Mouse (Mus musculus) forebrain, postnatal 0 days (tissue): ENCODE data around the gene Ecm1. TPM values are rescaled to one million over a fixed set of nuclear protein-coding genes. Genes with fewer than 3 reads are reported as not detected.

ENCODE experiments used
- ATAC-seq: fragments of 200-750 bp; cut with Nextera tagmentation; 2 replicates; pipeline ENCODE4 v1.8.0; 2017; ENCODE audit warnings: mild to moderate bottlenecking, moderate library complexity
- DNase-seq: peaks from one replicate; pipeline ENCODE4 v3.0.0-alpha.2; 2015
- H3K27ac ChIP-seq: fragments of 300-500 bp; sonication (generic); 2 replicates; pipeline ENCODE4 v1.5.1; 2014; ENCODE audit warnings: low read depth, mild to moderate bottlenecking, antibody characterized with exemption, low read length, moderate library complexity, mixed read lengths
- H3K27me3 ChIP-seq: fragments of 300-500 bp; sonication (generic); 2 replicates; pipeline ENCODE4 v1.6.1; 2014; ENCODE audit warnings: mild to moderate bottlenecking, low read length, mixed read lengths; ENCODE audit not compliant: insufficient read depth
- H3K36me3 ChIP-seq: fragments of 300-500 bp; sonication (generic); 2 replicates; pipeline ENCODE4 v1.6.1; 2014; ENCODE audit warnings: mild to moderate bottlenecking, moderate library complexity; ENCODE audit not compliant: insufficient read depth
- H3K4me1 ChIP-seq: fragments of 300-500 bp; sonication (generic); 2 replicates; pipeline ENCODE4 v1.6.1; 2014; ENCODE audit warnings: antibody characterized with exemption; ENCODE audit not compliant: insufficient read depth
- H3K4me2 ChIP-seq: fragments of 300-500 bp; sonication (generic); 2 replicates; pipeline ENCODE4 v1.6.1; 2014; ENCODE audit warnings: low read depth, mild to moderate bottlenecking, moderate library complexity
- H3K4me3 ChIP-seq: fragments of 300-500 bp; sonication (generic); 2 replicates; pipeline ENCODE4 v1.5.1; 2014; ENCODE audit warnings: low read depth, low read length, mixed read lengths
- H3K9ac ChIP-seq: fragments of 300-500 bp; sonication (generic); 2 replicates; pipeline ENCODE4 v1.6.1; 2014; ENCODE audit warnings: mild to moderate bottlenecking
- H3K9me3 ChIP-seq: fragments of 300-500 bp; sonication (generic); 2 replicates; pipeline ENCODE4 v1.6.1; 2016; ENCODE audit warnings: low read length
- CTCF ChIP-seq: sonication (generic); IDR thresholded peaks from 2 replicates; pipeline ENCODE4 v1.5.1; 2016; ENCODE audit warnings: antibody characterized with exemption, control low read depth, low read depth
- WGBS: fragments of 180-500 bp; shearing (Covaris S2); extraction: QIAGEN DNeasy Blood & Tissue Kit; methylation state at CpG from one replicate; pipeline ENCODE4 v1.1.7; 2014; 5-methylcytosine and 5-hydroxymethylcytosine counted together
- polyA plus RNA-seq: library from polyadenylated mRNA; unstranded; fragments of >200 nt; fragmentation: Nextera tagmentation; extraction: Ambion mirVana; gene quantifications from 2 replicates; pipeline ENCODE4 v1.2.1, GENCODE M21; 2015
- total RNA-seq: library from RNA; depleted of rRNA; stranded (reverse); fragments of >200 nt; gene quantifications from 2 replicates; pipeline ENCODE4 v1.2.3, GENCODE M21; 2014

Gene Ecm1
- total and polyA plus RNA-seq, 2 experiments from 2014 or later = 3.3 to 8.7 TPM

DNA sequence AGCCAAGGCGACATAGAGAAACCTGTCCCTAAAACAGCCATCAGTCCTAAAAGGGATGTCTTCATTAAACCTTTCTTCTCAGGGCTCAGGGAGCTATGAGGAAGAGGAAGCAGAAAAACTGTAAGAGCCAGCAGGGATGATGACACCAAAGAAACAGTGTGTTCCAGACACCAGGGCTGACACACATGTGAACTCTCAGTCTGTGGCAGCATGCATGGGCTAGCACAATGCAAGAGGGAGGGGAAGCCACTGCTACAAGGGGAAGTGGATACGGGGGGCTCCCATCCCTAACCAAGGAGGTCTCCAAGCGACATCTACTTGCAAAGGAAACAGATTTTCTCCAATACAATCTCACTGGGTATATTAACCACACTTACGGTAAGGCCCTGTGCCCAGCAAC, 33.1 kb downstream of the Ecm1 start:
- H3K4me2 ChIP-seq = no peak overlapping the region
- H3K27ac ChIP-seq = no peak overlapping the region
- no peak for DNase-seq
- H3K9ac ChIP-seq = no peak overlapping the region
- TF ChIP-seq CTCF = no peak
- no peaks in the 10 kb centered on the region for H3K4me1 ChIP-seq
- no peak overlapping the region for H3K4me3 ChIP-seq
- no peaks in the 10 kb centered on the region for H3K36me3 ChIP-seq
- WGBS = 89% methylated on average over 4 of the region's 4 CpGs
- no peaks in the 10 kb centered on the region for H3K9me3 ChIP-seq
- H3K27me3 ChIP-seq = no peaks in the 10 kb centered on the region
- ATAC-seq = no peak

DNA sequence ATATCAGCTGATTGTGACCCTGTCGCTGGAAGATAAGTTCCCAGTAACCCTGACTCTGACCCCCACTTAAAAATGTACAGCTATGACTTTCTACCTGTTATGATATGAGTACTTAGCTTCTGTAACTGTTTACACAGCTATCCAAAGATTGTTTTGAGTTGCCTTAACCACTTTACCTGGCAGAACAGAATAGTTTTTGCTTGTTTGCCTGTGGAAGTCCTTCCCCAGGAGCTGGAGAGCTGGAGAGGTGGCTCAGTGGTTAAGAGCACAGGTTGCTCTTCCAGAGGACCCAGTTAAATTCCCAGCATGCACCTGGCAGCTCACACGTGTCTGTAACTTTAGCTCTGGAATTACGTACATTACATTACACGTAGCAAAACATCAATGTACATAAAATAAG, 34.8 kb downstream of the Ecm1 start:
- no peak for TF ChIP-seq CTCF
- no peak overlapping the region for H3K4me3 ChIP-seq
- DNase-seq (no peak), ATAC-seq (no peak)
- H3K4me1 ChIP-seq = no peaks in the 10 kb centered on the region
- WGBS = 87% methylated on average over 4 of the region's 4 CpGs
- H3K27me3 ChIP-seq = no peaks in the 10 kb centered on the region
- H3K36me3 ChIP-seq = no peaks in the 10 kb centered on the region
- H3K4me2 ChIP-seq = no peak overlapping the region
- H3K9me3 ChIP-seq = no peaks in the 10 kb centered on the region
- no peak overlapping the region for H3K27ac ChIP-seq
- H3K9ac ChIP-seq = no peak overlapping the region

DNA sequence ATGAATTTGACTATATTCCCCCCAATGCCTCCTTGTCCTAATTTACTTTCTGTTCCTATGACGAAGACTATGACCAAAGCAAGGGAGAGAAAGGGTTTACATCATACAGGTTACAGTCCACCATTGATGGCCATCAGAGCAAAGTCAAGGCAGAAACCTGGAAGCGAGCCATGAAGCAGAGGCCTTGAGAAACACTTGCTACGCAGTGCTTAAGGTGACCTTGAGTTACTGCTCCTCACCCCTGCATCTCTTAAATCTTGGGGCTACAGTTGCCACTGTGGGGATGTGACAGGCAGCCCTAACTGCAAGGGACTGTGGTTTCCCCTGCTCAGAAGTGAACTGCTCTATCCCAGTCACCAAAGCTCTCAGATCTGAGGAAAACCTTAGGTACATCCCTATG, 36.1 kb downstream of the Ecm1 start:
- Histone ChIP-seq H3K9me3 (no peaks in the 10 kb centered on the region), H3K36me3 (no peaks in the 10 kb centered on the region), H3K9ac (no peak overlapping the region), H3K27me3 (no peaks in the 10 kb centered on the region), H3K4me2 (no peak overlapping the region), H3K27ac (no peak overlapping the region), H3K4me1 (no peaks in the 10 kb centered on the region), H3K4me3 (no peak overlapping the region)
- no peak for ATAC-seq
- 96% methylated on average over 3 of the region's 3 CpGs for WGBS
- no peak for TF ChIP-seq CTCF
- no peak for DNase-seq

DNA sequence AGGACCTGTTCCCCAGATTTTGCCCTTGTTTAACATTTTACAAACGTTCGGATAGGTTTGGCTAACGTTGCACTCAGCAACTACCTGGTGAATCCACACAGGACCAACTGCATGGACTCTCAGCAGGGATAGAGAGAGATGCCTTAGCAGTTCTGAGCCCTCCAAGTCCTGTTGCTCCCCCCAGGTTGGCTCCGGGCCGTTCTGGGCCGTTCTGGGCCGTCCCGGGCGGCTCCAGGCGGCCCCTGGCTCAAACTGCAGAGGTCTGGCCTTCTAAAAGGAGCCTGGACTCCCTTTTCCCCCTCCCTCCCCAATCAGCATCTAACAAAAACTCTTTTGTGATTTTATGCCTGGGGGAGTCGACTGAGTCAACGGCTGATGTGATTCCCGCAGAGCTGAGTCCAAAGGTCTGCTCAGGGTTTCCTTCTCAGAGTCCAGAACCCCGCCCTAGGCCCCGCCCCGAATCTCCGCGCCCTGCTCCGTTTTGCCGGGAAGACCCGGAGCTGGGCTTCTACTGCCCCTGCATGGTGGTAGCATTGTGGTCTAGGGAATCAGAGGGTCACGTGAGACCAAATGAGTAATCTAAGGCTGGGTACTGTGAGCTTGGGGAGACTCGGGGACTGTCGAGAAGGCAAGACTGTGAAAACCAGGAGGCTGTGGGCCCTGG, 37.4 kb downstream of the Ecm1 start:
- Histone ChIP-seq H3K4me1 (no peaks in the 10 kb centered on the region), H3K4me2 (peak overlapping the region; percentile 39), H3K27me3 (no peaks in the 10 kb centered on the region), H3K9me3 (no peaks in the 10 kb centered on the region), H3K4me3 (peak overlapping the region; percentile 3; the same call in 1 of the 2 replicates), H3K27ac (no peak overlapping the region), H3K36me3 (no peaks in the 10 kb centered on the region), H3K9ac (peak overlapping the region; percentile 33; the same call in 1 of the 2 replicates)
- TF ChIP-seq CTCF = no peak
- peak; percentile 36 for DNase-seq
- 7% methylated on average over 24 of the region's 24 CpGs for WGBS
- ATAC-seq = peak; percentile 93

DNA sequence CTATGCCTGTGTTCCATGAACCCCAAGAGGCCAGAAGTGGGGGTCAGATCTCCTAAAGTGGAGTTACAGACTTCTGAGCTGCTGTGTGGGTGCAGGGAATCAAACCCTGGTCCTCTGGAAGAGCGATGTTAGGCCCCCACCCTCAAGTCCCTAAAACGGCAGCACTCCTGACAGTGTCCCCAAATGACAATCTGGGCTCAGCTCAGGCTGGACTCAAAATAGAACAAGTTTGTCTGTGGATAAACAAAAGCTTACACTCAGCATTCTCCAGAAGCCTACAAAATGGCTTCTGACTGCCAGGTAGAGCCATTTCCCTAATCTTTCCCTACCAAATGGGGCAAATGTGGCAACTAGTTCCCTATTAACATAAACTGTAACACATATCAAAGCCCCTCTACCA, 38.3 kb downstream of the Ecm1 start:
- ATAC-seq (no peak), DNase-seq (no peak)
- TF ChIP-seq CTCF = no peak
- no peaks in the 10 kb centered on the region for H3K4me1 ChIP-seq
- no peaks in the 10 kb centered on the region for H3K27me3 ChIP-seq
- no peak overlapping the region for H3K27ac ChIP-seq
- no peak overlapping the region for H3K4me2 ChIP-seq
- H3K36me3 ChIP-seq = no peaks in the 10 kb centered on the region
- 82% methylated on average over 2 of the region's 2 CpGs for WGBS
- H3K9ac ChIP-seq = no peak overlapping the region
- no peaks in the 10 kb centered on the region for H3K9me3 ChIP-seq
- H3K4me3 ChIP-seq = no peak overlapping the region

DNA sequence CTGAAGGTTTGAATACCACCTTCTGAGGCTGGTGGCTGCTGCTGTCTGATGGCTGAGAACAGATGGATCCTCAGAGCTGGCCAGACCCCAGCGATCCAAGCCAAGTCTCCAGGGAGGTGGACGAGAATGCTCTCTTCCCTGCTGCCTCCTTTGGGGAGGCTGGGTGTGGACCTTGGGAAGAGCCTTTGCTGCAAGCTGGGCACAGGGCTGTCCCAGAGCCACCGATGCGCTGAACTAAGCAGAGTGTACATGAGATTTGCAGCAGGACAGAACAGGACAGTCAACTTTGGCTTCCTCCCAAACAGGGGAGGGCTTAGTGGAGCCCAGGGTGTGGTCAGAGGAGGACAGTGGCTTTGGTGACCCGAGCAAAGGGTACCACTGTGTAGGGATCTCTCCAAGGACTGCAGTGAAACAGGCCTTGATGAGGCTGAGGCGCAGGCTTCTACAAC, 39.1 kb downstream of the Ecm1 start:
- DNase-seq = no peak
- Histone ChIP-seq H3K9ac (no peak overlapping the region), H3K4me1 (no peaks in the 10 kb centered on the region), H3K4me3 (no peak overlapping the region), H3K9me3 (no peaks in the 10 kb centered on the region), H3K27ac (no peak overlapping the region), H3K4me2 (no peak overlapping the region), H3K36me3 (no peaks in the 10 kb centered on the region), H3K27me3 (no peaks in the 10 kb centered on the region)
- TF ChIP-seq CTCF = no peak
- no peak for ATAC-seq
- WGBS = 67% methylated on average over 6 of the region's 6 CpGs

DNA sequence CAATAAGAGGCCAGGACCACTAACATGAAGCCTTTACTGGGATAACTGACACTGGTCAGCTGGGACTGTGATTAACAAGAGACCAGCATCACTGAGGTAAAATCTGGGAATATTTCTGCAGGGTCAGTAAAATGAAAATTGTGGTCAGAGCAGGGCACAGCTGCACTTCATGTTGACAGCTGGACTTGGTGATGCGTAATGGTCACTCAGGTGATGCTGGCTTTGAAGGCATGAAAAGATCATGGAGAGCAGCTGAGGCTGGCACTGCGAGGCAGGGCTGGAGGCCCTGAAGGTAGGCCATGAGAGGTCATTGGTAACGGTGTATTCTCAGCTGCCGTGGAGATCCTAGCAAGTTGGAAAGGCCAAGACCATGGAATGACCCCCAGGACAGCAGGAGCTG, 41.1 kb downstream of the Ecm1 start:
- WGBS = 91% methylated on average over 4 of the region's 4 CpGs
- Histone ChIP-seq H3K36me3 (no peaks in the 10 kb centered on the region), H3K4me2 (no peak overlapping the region), H3K4me3 (no peak overlapping the region), H3K27ac (no peak overlapping the region), H3K9ac (no peak overlapping the region), H3K9me3 (no peaks in the 10 kb centered on the region), H3K4me1 (no peaks in the 10 kb centered on the region), H3K27me3 (no peaks in the 10 kb centered on the region)
- TF ChIP-seq CTCF = no peak
- DNase-seq (no peak), ATAC-seq (no peak)
